Mouse (Mus musculus) retina, postnatal 7 days (tissue): Measurements from ENCODE around the gene Mrps23.

ENCODE experiments used
- DNase-seq: peaks from one replicate; pipeline ENCODE4 v3.0.0-alpha.2; 2012; ENCODE audit warnings: low read depth, low spot score

The Mrps23 gene

GRCm38 (mm10) chr11:88207697-88208096 lies 3.5 kb downstream of the Mrps23 start:
- no peak for DNase-seq

GRCm38 (mm10) chr11:88211824-88212582 lies 7.8 kb downstream of the Mrps23 start:
- DNase-seq, result no peak

GRCm38 (mm10) chr11:88213757-88214156 lies 9.6 kb downstream of the Mrps23 start:
- no peak for DNase-seq

GRCm38 (mm10) chr11:88214881-88215831 lies 11.0 kb downstream of the Mrps23 start:
- DNase-seq, result no peak

- DNase-seq, result no peak
Measured at GRCm38 (mm10) chr11:88216231-88216685, 12.1 kb downstream of the Mrps23 start.

- DNase-seq, result no peak
Measured at GRCm38 (mm10) chr11:88218155-88218554, 14.0 kb downstream of the Mrps23 start.

- no peak for DNase-seq
Measured at GRCm38 (mm10) chr11:88218586-88218985, 14.4 kb downstream of the Mrps23 start.

- DNase-seq, result no peak
Measured at GRCm38 (mm10) chr11:88221929-88222475, 17.8 kb downstream of the Mrps23 start.

GRCm38 (mm10) chr11:88227001-88227957 lies 23.1 kb downstream of the Mrps23 start:
- no peak for DNase-seq

- DNase-seq, result no peak
Measured at GRCm38 (mm10) chr11:88231213-88231790, 27.1 kb downstream of the Mrps23 start.

- DNase-seq, result no peak
Measured at GRCm38 (mm10) chr11:88233528-88234427, 29.6 kb downstream of the Mrps23 start.

- DNase-seq, result no peak
Measured at GRCm38 (mm10) chr11:88234789-88235188, 30.6 kb downstream of the Mrps23 start.

GRCm38 (mm10) chr11:88235221-88236203 lies 31.3 kb downstream of the Mrps23 start:
- no peak for DNase-seq

GRCm38 (mm10) chr11:88240275-88240674 lies 36.1 kb downstream of the Mrps23 start:
- no peak for DNase-seq

GRCm38 (mm10) chr11:88240736-88241353 lies 36.7 kb downstream of the Mrps23 start:
- no peak for DNase-seq

GRCm38 (mm10) chr11:88241468-88242301 lies 37.5 kb downstream of the Mrps23 start:
- no peak for DNase-seq

GRCm38 (mm10) chr11:88245581-88246170 lies 41.5 kb downstream of the Mrps23 start:
- no peak for DNase-seq
